33 mouse cellular contexts compared by ENCODE assay signal in genomic region chr14:17606018-17606417, GRCm38 (mm10). TPM values are rescaled to one million over a fixed set of nuclear protein-coding genes. Genes with fewer than 3 reads are reported as not detected.
DNase-seq lines count a peak whose midpoint lies in the region; ATAC-seq lines count a peak whose summit lies in the region.
"Had no signal": no experiment of that assay in that cellular context is flagged by ENCODE, and none has a peak within 500 bp of the region (broad histone marks: within the 10 kb centered on the region; RNA-seq: fewer than 3 reads in every experiment).

No protein-coding gene starts in this region.

- H3K27me3 ChIP-seq in forebrain, embryonic 14.5 days (replicated peaks; ENCODE audit: control insufficient read depth, insufficient read depth, low read length): no peaks in the 10 kb centered on the region
- H3K27me3 ChIP-seq in forebrain, embryonic 13.5 days: no peaks in the 10 kb centered on the region
- H3K27me3 ChIP-seq in midbrain, embryonic 14.5 days (ENCODE audit: control insufficient read depth, insufficient read depth, low read length): no peaks in the 10 kb centered on the region
- H3K27me3 ChIP-seq: forebrain, embryonic 15.5 days; heart, embryonic 12.5 days; hindbrain, embryonic 15.5 days; intestine, embryonic 15.5 days; limb, embryonic 15.5 days; neural tube, embryonic 13.5 days; Patski had no signal

- H3K4me2 ChIP-seq in forebrain, embryonic 14.5 days (ENCODE audit: low read length): no peak overlapping the region
- no peak overlapping the region for H3K4me2 ChIP-seq in forebrain, embryonic 13.5 days
- H3K4me2 ChIP-seq in midbrain, embryonic 14.5 days (ENCODE audit: low read length): no peak overlapping the region
- H3K4me2 ChIP-seq: forebrain, embryonic 15.5 days; heart, embryonic 12.5 days; hindbrain, embryonic 15.5 days; intestine, embryonic 15.5 days; limb, embryonic 15.5 days; neural tube, embryonic 13.5 days had no signal

- intact Hi-C loops in left cerebral cortex, postnatal 4 days (cut with DNase I): no loop called here

- no peak overlapping the region for H3K27ac ChIP-seq in forebrain, embryonic 14.5 days (ENCODE audit: low read depth, low read length)
- H3K27ac ChIP-seq in forebrain, embryonic 13.5 days: no peak overlapping the region
- H3K27ac ChIP-seq in midbrain, embryonic 14.5 days (replicated peaks; ENCODE audit: low read depth, low read length): no peak overlapping the region
- H3K27ac ChIP-seq: forebrain, embryonic 15.5 days; gastrocnemius, adult 2 months; heart, adult 2 months; hindbrain, embryonic 15.5 days; intestine, embryonic 15.5 days; limb, embryonic 10.5 days; limb, embryonic 15.5 days; liver, embryonic 14.5 days; neural tube, embryonic 13.5 days; stomach, postnatal 0 days had no signal

- H3K36me3 ChIP-seq in forebrain, embryonic 14.5 days (ENCODE audit: control insufficient read depth, insufficient read depth, low read length): no peaks in the 10 kb centered on the region
- H3K36me3 ChIP-seq in forebrain, embryonic 13.5 days (ENCODE audit: poor library complexity, severe bottlenecking): no peaks in the 10 kb centered on the region
- H3K36me3 ChIP-seq in midbrain, embryonic 14.5 days (ENCODE audit: control insufficient read depth, insufficient read depth, low read length): no peaks in the 10 kb centered on the region
- H3K36me3 ChIP-seq: forebrain, embryonic 15.5 days; G1E; heart, embryonic 12.5 days; hindbrain, embryonic 15.5 days; intestine, embryonic 15.5 days; limb, embryonic 10.5 days; limb, embryonic 15.5 days; neural tube, embryonic 13.5 days had no signal

- no peaks in the 10 kb centered on the region for H3K4me1 ChIP-seq in forebrain, embryonic 14.5 days (ENCODE audit: control insufficient read depth, insufficient read depth, low read length)
- no peaks in the 10 kb centered on the region for H3K4me1 ChIP-seq in forebrain, embryonic 13.5 days
- no peaks in the 10 kb centered on the region for H3K4me1 ChIP-seq in midbrain, embryonic 14.5 days (ENCODE audit: control insufficient read depth, insufficient read depth, low read length)
- H3K4me1 ChIP-seq: forebrain, embryonic 15.5 days; heart, embryonic 12.5 days; hindbrain, embryonic 15.5 days; intestine, embryonic 15.5 days; limb, embryonic 10.5 days; limb, embryonic 15.5 days; neural tube, embryonic 13.5 days had no signal

- no peak overlapping the region for H3K9ac ChIP-seq in forebrain, embryonic 14.5 days (ENCODE audit: low read length)
- no peak overlapping the region for H3K9ac ChIP-seq in forebrain, embryonic 13.5 days
- no peak overlapping the region for H3K9ac ChIP-seq in midbrain, embryonic 14.5 days (replicated peaks; ENCODE audit: low read length)
- H3K9ac ChIP-seq: forebrain, embryonic 15.5 days; heart, embryonic 12.5 days; hindbrain, embryonic 15.5 days; intestine, embryonic 15.5 days; limb, embryonic 15.5 days; liver, embryonic 14.5 days; neural tube, embryonic 13.5 days had no signal

- WGBS in forebrain, embryonic 14.5 days: 41% methylated on average over 3 of the region's 3 CpGs
- 41% methylated on average over 3 of the region's 3 CpGs for whole genome bisulfite sequencing in forebrain, embryonic 13.5 days
- 20% methylated on average over 3 of the region's 3 CpGs for WGBS in midbrain, embryonic 14.5 days

- H3K4me3 ChIP-seq in forebrain, embryonic 14.5 days (ENCODE audit: low read depth, low read length): no peak overlapping the region
- H3K4me3 ChIP-seq in forebrain, embryonic 13.5 days: no peak overlapping the region
- H3K4me3 ChIP-seq in midbrain, embryonic 14.5 days (replicated peaks; ENCODE audit: low read depth, low read length): no peak overlapping the region
- H3K4me3 ChIP-seq: forebrain, embryonic 15.5 days; gastrocnemius, adult 2 months; heart, adult 2 months; heart, embryonic 12.5 days; hindbrain, embryonic 15.5 days; intestine, embryonic 15.5 days; limb, embryonic 10.5 days; limb, embryonic 15.5 days; neural tube, embryonic 13.5 days had no signal

- no peak for DNase-seq in forebrain, embryonic 14.5 days (ENCODE audit: low spot score)
- peak; percentile 5 for DNase-seq in MN1 (ENCODE audit: low spot score)
- peak; percentile 55 for DNase-seq in midbrain, embryonic 14.5 days
- peak; percentile 69 for DNase-seq in retina, postnatal 1 day
- no peak for DNase-seq in right cerebral cortex, adult 2 months (ENCODE audit: low spot score in 2 of 2)
- DNase-seq in left cerebral cortex, postnatal 4 days: no peak
- DNase-seq: adrenal gland, postnatal 25 days; cerebellum, adult 2 months; cerebellum, postnatal 36 days; gastrocnemius, adult 2 months; gastrocnemius, postnatal 36 days; heart, adult 2 months; heart, postnatal 4 days; kidney, adult 2 months; kidney, postnatal 4 days; lung, adult 2 months; lung, postnatal 10 days; right cerebral cortex, adult 18-20 months; right cerebral cortex, postnatal 4 days; thymus, adult 18-20 months; thymus, postnatal 25 days had no signal

- H3K9me3 ChIP-seq in forebrain, embryonic 14.5 days (replicated peaks; ENCODE audit: control insufficient read depth, low read length): no peaks in the 10 kb centered on the region
- no peaks in the 10 kb centered on the region for H3K9me3 ChIP-seq in forebrain, embryonic 13.5 days (replicated peaks)
- no peaks in the 10 kb centered on the region for H3K9me3 ChIP-seq in midbrain, embryonic 14.5 days (ENCODE audit: control insufficient read depth, low read length)
- H3K9me3 ChIP-seq: forebrain, embryonic 15.5 days; G1E; heart, embryonic 12.5 days; hindbrain, embryonic 15.5 days; intestine, embryonic 15.5 days; limb, embryonic 10.5 days; limb, embryonic 15.5 days; neural tube, embryonic 13.5 days had no signal

- ATAC-seq in forebrain, embryonic 14.5 days: 0 out of 2 replicates have a peak, but pooled peaks have one; percentile 37
- no peak for ATAC-seq in forebrain, embryonic 13.5 days
- ATAC-seq in midbrain, embryonic 14.5 days (ENCODE audit: low FRiP score, low TSS enrichment): no peak; the same call in 1 of the 2 replicates
- ATAC-seq: forebrain, embryonic 15.5 days; intestine, embryonic 15.5 days; Patski had no signal

RNA-seq across cellular contexts. Expression of gene Thrb, which starts 54.0 kb away (rescaled TPM):
- polyA plus RNA-seq in forebrain, embryonic 14.5 days (2014; fragmentation: Nextera tagmentation; extraction: Ambion mirVana): 0.73 and 1.2 TPM in 2 replicates
- polyA plus RNA-seq in forebrain, embryonic 13.5 days (2015; fragmentation: Nextera tagmentation; extraction: Ambion mirVana): 1.6 and 2.1 TPM in 2 replicates
- polyA plus RNA-seq in midbrain, embryonic 14.5 days (2014; fragmentation: Nextera tagmentation; extraction: Ambion mirVana): 0.96 and 1.8 TPM in 2 replicates
- 10 to 100 TPM; 29.2 to 31.4 TPM for total RNA-seq in left cerebral cortex, postnatal 4 days (2021)

Comparison
In these comparisons a context has a peak if more than half of its experiments do, and no peak if none do; other contexts are left out.
1. DNase-seq: peak in MN1 (single experiment), midbrain, embryonic 14.5 days (single experiment) and retina, postnatal 1 day (single experiment); none in forebrain, embryonic 14.5 days (single experiment), right cerebral cortex, adult 2 months (0 of 2) and left cerebral cortex, postnatal 4 days (single experiment).